Mouse (Mus musculus): ENCODE measurements around the gene Wscd2. TPM values are rescaled to one million over a fixed set of nuclear protein-coding genes. Genes with fewer than 3 reads are reported as not detected.
"Not testable (repeated sequence)": the region's sequence is repeated elsewhere in the genome, so short reads cannot be mapped to it uniquely, and the experiment has no call there.

Gene Wscd2
- polyA plus RNA-seq, 1 experiment: not detected

DNA sequence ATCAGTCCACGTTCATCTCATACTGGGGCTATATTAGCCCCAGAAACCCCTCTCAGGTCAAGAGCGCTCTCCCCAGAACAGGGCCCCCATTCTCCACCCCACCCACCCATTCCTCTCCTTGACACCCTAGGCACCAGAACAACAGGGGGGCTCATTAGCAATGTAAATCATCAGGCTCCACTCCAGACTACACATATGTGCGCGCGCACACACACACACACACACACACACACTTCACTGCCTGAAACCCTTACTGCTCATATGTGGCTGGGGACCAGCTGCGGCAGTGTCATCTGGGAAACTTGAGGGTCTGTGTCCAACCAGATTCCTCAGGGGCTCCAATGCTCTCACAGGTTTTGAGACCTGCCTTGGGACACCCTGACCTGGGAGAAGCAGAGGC lies 88.3 kb downstream of the Wscd2 start:
- TF ChIP-seq GATA1 (IDR thresholded peaks at IDR 0.05; ENCODE audit: low read length): no peak
- no peak for TF ChIP-seq TAL1 (IDR thresholded peaks at IDR 0.05; ENCODE audit: low read length)
- no peaks in the 10 kb centered on the region; the same call in 1 of the 2 replicates for H3K4me1 ChIP-seq (ENCODE audit: control insufficient read depth)
- H3K27me3 ChIP-seq (ENCODE audit: control insufficient read depth): no peaks in the 10 kb centered on the region
- H3K4me3 ChIP-seq (replicated peaks): no peak overlapping the region
- H3K9me3 ChIP-seq (ENCODE audit: control insufficient read depth, low read length): no peaks in the 10 kb centered on the region
- H3K36me3 ChIP-seq (ENCODE audit: control insufficient read depth): no peaks in the 10 kb centered on the region

DNA sequence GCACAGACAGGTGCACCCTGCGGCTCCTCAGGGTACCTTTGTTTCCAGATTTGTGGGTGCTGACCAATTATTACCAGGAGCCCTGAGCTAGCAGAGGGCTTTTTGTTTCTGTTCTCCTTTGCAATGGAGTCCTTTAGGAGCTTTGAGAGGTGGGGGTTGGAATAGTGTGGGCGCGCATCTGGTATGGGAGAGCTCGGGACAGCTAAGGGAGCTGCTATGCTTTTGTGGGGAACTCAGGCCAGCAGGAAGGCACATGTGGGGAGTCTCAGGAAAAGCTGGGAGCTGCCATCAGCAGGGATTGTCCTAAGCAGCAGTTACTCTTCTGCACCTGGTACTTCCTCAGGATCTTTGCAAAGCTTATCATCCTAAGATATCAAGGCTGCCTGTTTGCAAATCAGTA lies 89.0 kb downstream of the Wscd2 start:
- TF ChIP-seq TAL1 (IDR thresholded peaks at IDR 0.05; ENCODE audit: low read length): no peak
- no peak for TF ChIP-seq GATA1 (IDR thresholded peaks at IDR 0.05; ENCODE audit: low read length)
- no peak overlapping the region for H3K4me3 ChIP-seq (replicated peaks)
- no peaks in the 10 kb centered on the region for H3K27me3 ChIP-seq (ENCODE audit: control insufficient read depth)
- no peaks in the 10 kb centered on the region for H3K36me3 ChIP-seq (ENCODE audit: control insufficient read depth)
- no peaks in the 10 kb centered on the region for H3K9me3 ChIP-seq (ENCODE audit: control insufficient read depth, low read length)
- no peaks in the 10 kb centered on the region; the same call in 1 of the 2 replicates for H3K4me1 ChIP-seq (ENCODE audit: control insufficient read depth)

DNA sequence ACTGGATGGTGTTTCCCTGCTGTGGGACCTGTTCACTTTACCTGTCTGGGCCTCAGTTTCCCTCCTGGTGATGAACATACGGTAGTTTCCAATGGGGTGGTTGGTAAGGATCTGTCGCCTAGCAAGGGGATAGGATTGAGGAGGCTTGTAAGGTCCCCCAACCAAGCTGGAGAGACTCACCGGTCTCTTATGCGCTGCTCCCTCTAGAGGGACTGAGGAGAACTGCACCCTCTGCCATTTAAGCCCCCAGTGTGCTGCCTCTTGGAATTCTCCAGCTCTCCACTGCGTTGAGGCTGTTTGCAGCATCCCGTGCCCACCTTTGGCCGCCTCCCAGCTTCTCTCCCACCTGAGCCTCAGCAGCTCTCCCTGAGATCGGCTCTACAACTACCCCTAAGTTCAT lies 90.1 kb downstream of the Wscd2 start:
- Histone ChIP-seq H3K9me3 (ENCODE audit: control insufficient read depth, low read length) (no peaks in the 10 kb centered on the region), H3K36me3 (ENCODE audit: control insufficient read depth) (no peaks in the 10 kb centered on the region), H3K4me3 (replicated peaks) (no peak overlapping the region), H3K4me1 (ENCODE audit: control insufficient read depth) (no peaks in the 10 kb centered on the region; the same call in 1 of the 2 replicates), H3K27me3 (ENCODE audit: control insufficient read depth) (no peaks in the 10 kb centered on the region)
- TF ChIP-seq TAL1 (IDR thresholded peaks at IDR 0.05; ENCODE audit: low read length) (no peak), GATA1 (IDR thresholded peaks at IDR 0.05; ENCODE audit: low read length) (no peak)

DNA sequence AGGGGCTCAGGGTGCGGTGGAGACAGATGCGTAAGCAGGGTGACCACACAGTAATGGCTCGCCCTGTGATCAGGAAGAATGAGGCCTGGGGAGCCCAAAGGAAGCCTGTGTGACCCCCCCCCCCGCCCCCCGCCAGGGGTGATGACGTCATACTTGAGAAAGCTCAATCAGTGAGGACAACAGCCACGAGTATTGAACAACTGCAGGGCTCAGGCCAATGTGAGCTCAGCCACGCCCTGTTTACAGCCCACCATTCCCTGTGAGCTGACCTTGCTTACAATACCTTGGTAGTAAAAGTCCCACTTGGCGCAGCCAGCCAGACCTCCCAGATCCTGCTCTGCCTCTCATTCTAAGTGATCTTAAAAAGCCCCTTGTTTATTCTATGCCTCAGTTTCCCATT lies 90.7 kb downstream of the Wscd2 start:
- no peaks in the 10 kb centered on the region; the same call in 1 of the 2 replicates for H3K4me1 ChIP-seq (ENCODE audit: control insufficient read depth)
- H3K36me3 ChIP-seq (ENCODE audit: control insufficient read depth): no peaks in the 10 kb centered on the region
- no peaks in the 10 kb centered on the region for H3K9me3 ChIP-seq (ENCODE audit: control insufficient read depth, low read length)
- no peak overlapping the region for H3K4me3 ChIP-seq (replicated peaks)
- TF ChIP-seq GATA1 (IDR thresholded peaks at IDR 0.05; ENCODE audit: low read length): no peak
- no peak for TF ChIP-seq TAL1 (IDR thresholded peaks at IDR 0.05; ENCODE audit: low read length)
- no peaks in the 10 kb centered on the region for H3K27me3 ChIP-seq (ENCODE audit: control insufficient read depth)

DNA sequence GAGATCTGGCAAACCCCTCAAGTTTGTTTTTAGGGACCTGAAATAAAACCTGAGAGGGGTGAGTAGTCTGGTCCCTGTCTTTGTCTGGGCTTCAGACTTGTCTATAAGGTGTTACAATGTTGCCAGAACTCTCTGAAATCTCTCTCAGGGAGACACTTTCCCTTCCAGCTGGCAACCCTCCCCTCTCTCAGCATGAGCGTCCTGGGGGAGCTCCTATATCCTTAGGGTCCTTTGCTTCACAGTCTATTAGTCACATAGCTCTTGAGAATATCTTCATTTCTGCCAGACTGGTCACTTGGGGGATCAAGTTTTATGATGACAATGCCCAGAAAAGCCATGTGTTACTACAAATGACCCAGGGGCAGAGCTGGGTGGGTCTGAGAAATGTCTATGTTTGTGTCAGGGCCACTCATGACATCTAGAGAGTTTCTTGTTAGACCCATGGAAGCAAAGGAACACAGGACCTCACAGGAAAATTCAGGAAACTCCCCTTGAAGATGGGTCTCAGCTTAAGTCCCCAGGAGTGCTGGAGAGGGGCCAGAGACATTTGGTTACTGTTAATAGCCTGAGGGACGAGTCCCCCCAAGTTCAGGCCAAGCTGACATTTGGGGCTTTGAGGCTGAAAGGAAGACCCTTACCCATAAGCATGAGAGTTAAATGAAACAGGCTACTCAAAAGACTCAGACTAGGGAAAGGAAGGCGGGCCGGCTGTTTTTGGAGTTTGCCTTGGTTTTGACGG lies 93.5 kb downstream of the Wscd2 start:
- H3K9me3 ChIP-seq (ENCODE audit: control insufficient read depth, low read length): no peaks in the 10 kb centered on the region
- H3K4me1 ChIP-seq (ENCODE audit: control insufficient read depth): no peaks in the 10 kb centered on the region; the same call in 1 of the 2 replicates
- TF ChIP-seq TAL1 (IDR thresholded peaks at IDR 0.05; ENCODE audit: low read length): no peak
- TF ChIP-seq GATA1 (IDR thresholded peaks at IDR 0.05; ENCODE audit: low read length): no peak

DNA sequence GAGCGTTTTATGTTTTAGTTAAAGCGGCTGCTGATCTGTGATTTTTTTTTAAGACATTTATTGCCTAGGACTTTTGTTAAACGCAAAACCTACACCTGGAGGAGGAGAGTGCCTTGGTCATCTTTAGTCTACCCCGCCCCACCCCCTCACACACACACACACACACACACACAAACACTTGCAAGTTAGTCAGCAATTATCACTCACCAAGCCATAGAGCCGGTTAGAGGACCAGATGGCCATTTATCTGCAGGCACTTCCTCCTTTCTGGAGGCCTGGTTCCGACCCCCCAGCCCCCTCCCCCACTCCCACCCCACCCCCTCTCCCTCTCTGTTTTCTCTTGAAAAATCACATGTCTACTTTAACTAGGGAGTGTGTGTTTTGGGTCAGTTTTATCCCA lies 94.3 kb downstream of the Wscd2 start:
- no peak overlapping the region for H3K4me3 ChIP-seq (replicated peaks)
- no peaks in the 10 kb centered on the region for H3K36me3 ChIP-seq (ENCODE audit: control insufficient read depth)
- no peaks in the 10 kb centered on the region for H3K9me3 ChIP-seq (ENCODE audit: control insufficient read depth, low read length)
- TF ChIP-seq TAL1 (IDR thresholded peaks at IDR 0.05; ENCODE audit: low read length): no peak
- TF ChIP-seq GATA1 (IDR thresholded peaks at IDR 0.05; ENCODE audit: low read length): no peak
- H3K27me3 ChIP-seq (ENCODE audit: control insufficient read depth): no peaks in the 10 kb centered on the region
- H3K4me1 ChIP-seq (ENCODE audit: control insufficient read depth): no peaks in the 10 kb centered on the region

More for the DNA sequence above, 93.5 kb downstream of the Wscd2 start:
- no peaks in the 10 kb centered on the region for H3K36me3 ChIP-seq (ENCODE audit: control insufficient read depth)
- H3K4me3 ChIP-seq (replicated peaks): no peak overlapping the region
- H3K27me3 ChIP-seq (ENCODE audit: control insufficient read depth): no peaks in the 10 kb centered on the region

DNA sequence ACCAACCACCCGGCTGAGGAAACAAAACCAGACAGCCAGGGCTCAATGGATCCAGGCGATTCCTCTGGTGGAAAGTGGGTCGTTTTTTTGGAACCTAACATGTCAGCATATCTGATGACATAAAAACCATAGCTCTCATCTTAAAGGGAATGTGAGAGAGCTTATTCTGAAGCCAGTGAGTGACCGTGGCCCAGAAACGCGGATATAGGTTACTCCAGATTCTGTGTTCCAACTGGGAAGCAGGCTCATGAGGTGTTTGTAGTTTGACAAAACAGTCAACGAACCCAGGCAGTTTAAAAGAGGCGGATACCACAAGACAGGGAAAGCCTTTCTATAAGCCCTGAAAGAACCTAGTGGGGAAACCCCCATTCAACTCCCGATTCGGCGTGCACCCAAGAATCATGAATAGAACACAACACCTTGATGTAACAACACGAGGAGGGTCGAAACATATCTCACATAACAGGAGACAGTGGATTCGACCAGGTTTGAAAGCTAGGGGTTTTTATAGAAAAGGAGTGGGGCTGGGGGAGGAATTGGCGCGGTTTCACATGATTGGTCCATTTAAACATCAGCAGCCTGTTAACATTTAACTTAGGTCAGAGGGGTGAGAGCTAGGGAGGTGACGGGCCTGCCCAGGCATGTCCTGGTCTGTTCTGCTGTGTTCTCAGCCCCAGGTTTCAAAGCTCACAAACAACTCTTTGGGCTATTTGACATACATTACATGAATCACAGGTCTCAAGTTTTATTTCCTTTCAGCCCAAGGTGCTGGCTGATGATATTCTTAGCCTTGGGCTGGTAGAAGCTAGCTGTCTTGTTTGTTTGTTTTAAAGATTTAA lies 95.7 kb downstream of the Wscd2 start:
- not testable (repeated sequence) for H3K36me3 ChIP-seq (ENCODE audit: control insufficient read depth); H3K9me3 ChIP-seq (ENCODE audit: control insufficient read depth, low read length); H3K27me3 ChIP-seq (ENCODE audit: control insufficient read depth); H3K4me3 ChIP-seq (replicated peaks); H3K4me1 ChIP-seq (ENCODE audit: control insufficient read depth)

DNA sequence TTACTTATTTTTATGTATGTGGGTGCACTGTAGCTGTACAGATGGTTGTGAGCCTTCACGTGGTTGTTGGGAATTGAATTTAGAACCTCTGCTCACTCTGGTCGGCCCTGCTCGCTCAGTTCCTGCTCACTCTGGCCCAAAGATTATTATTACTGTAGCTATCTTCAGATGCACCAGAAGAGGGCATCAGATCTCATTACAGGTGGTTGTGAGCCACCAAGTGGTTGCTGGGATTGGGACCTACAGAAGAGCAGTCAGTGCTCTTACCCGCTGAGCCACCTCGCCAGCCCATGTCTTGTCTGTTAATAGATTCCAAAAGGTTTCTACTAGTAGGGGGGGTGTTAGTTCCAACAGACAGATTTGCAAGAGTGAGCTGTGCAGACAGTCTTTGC lies 96.3 kb downstream of the Wscd2 start:
- H3K9me3 ChIP-seq (ENCODE audit: control insufficient read depth, low read length); H3K36me3 ChIP-seq (ENCODE audit: control insufficient read depth); H3K4me1 ChIP-seq (ENCODE audit: control insufficient read depth); H3K4me3 ChIP-seq (replicated peaks); H3K27me3 ChIP-seq (ENCODE audit: control insufficient read depth): not testable (repeated sequence)

DNA sequence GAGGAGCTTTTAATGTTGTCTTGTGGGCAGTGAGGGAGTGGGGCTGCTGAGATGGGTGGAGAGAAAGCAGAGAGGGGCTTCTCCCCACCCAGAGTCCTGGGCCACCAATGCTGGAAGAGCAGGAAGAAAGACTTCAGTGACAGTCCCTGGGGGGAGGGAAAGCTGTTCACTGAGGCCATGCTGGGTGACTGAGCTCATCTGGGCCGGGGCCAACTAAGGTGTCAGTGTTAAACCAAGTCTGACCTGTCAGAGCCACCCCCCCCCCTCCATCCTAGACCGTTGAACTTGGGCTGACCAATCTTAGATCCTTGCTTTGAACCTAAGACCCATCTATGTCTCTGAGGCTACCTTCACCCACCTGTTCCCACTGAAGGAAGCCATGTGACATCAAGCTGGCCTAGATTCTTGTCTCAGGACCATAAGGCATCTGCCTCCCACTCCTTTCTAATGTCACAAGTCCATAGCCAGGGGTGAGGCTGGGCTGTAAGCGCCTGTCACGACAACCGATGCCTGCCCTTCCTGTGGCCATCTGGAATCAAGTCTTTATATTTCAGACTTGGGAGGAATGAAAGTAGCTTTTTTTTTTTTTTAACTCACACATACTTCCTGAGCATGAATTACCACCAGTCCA lies 100.0 kb downstream of the Wscd2 start:
- Histone ChIP-seq H3K27me3 (ENCODE audit: control insufficient read depth) (no peaks in the 10 kb centered on the region), H3K4me3 (replicated peaks) (no peak overlapping the region), H3K36me3 (ENCODE audit: control insufficient read depth) (no peaks in the 10 kb centered on the region), H3K9me3 (ENCODE audit: control insufficient read depth, low read length) (no peaks in the 10 kb centered on the region), H3K4me1 (ENCODE audit: control insufficient read depth) (no peaks in the 10 kb centered on the region)
- no peak for TF ChIP-seq GATA1 (IDR thresholded peaks at IDR 0.05; ENCODE audit: low read length)
- no peak for TF ChIP-seq TAL1 (IDR thresholded peaks at IDR 0.05; ENCODE audit: low read length)
